Mouse (Mus musculus): ENCODE results near the gene Dthd1.

Gene Dthd1

GRCm38 (mm10) chr5:62813402-62814071 is at the start of gene Dthd1:
Dthd1 (plus strand) TSS chr5:62813823.
- DNase-seq (ENCODE audit: low spot score in 2 of 2): no peak

GRCm38 (mm10) chr5:62764161-62764560 is 49.5 kb upstream of the Dthd1 start:
- no peak for DNase-seq (ENCODE audit: low spot score in 2 of 2)

- DNase-seq (ENCODE audit: low spot score in 2 of 2): no peak
Observed at GRCm38 (mm10) chr5:62765459-62765783, 48.2 kb upstream of the Dthd1 start.

GRCm38 (mm10) chr5:62765784-62766701 is 47.6 kb upstream of the Dthd1 start, which contains the start of gene Arap2:
Arap2 (minus strand) TSS chr5:62766159.
- DNase-seq (ENCODE audit: low spot score in 2 of 2): peak; percentile 23 to 25

GRCm38 (mm10) chr5:62771775-62772599 is 41.6 kb upstream of the Dthd1 start:
- no peak for DNase-seq (ENCODE audit: low spot score in 2 of 2)

GRCm38 (mm10) chr5:62777804-62778203 is 35.8 kb upstream of the Dthd1 start:
- no peak for DNase-seq (ENCODE audit: low spot score in 2 of 2)

- no peak for DNase-seq (ENCODE audit: low spot score in 2 of 2)
Observed at GRCm38 (mm10) chr5:62778682-62779081, 34.9 kb upstream of the Dthd1 start.

- DNase-seq (ENCODE audit: low spot score in 2 of 2): no peak
Observed at GRCm38 (mm10) chr5:62786809-62787208, 26.8 kb upstream of the Dthd1 start.

GRCm38 (mm10) chr5:62790921-62791564 is 22.6 kb upstream of the Dthd1 start:
- no peak for DNase-seq (ENCODE audit: low spot score in 2 of 2)

- no peak for DNase-seq (ENCODE audit: low spot score in 2 of 2)
Observed at GRCm38 (mm10) chr5:62792776-62793175, 20.8 kb upstream of the Dthd1 start.

GRCm38 (mm10) chr5:62814072-62814414 is 420 bp downstream of the Dthd1 start:
- DNase-seq (ENCODE audit: low spot score in 2 of 2): no peak

GRCm38 (mm10) chr5:62815741-62816140 is 2.1 kb downstream of the Dthd1 start:
- DNase-seq (ENCODE audit: low spot score in 2 of 2): no peak

- no peak for DNase-seq (ENCODE audit: low spot score in 2 of 2)
Observed at GRCm38 (mm10) chr5:62819567-62819966, 5.9 kb downstream of the Dthd1 start.

GRCm38 (mm10) chr5:62820363-62821271 is 7.0 kb downstream of the Dthd1 start:
- DNase-seq (ENCODE audit: low spot score in 2 of 2): no peak

- no peak for DNase-seq (ENCODE audit: low spot score in 2 of 2)
Observed at GRCm38 (mm10) chr5:62842955-62843730, 29.5 kb downstream of the Dthd1 start.

GRCm38 (mm10) chr5:62846571-62847131 is 33.0 kb downstream of the Dthd1 start:
- no peak for DNase-seq (ENCODE audit: low spot score in 2 of 2)

GRCm38 (mm10) chr5:62851337-62851736 is 37.7 kb downstream of the Dthd1 start:
- DNase-seq (ENCODE audit: low spot score in 2 of 2): no peak

GRCm38 (mm10) chr5:62854361-62854844 is 40.8 kb downstream of the Dthd1 start:
- no peak for DNase-seq (ENCODE audit: low spot score in 2 of 2)

GRCm38 (mm10) chr5:62857502-62857901 is 43.9 kb downstream of the Dthd1 start:
- no peak for DNase-seq (ENCODE audit: low spot score in 2 of 2)

All from frontal cortex, postnatal 25 days (tissue).